Mouse (Mus musculus): Measurements from ENCODE around the gene Ctss.

DNA sequence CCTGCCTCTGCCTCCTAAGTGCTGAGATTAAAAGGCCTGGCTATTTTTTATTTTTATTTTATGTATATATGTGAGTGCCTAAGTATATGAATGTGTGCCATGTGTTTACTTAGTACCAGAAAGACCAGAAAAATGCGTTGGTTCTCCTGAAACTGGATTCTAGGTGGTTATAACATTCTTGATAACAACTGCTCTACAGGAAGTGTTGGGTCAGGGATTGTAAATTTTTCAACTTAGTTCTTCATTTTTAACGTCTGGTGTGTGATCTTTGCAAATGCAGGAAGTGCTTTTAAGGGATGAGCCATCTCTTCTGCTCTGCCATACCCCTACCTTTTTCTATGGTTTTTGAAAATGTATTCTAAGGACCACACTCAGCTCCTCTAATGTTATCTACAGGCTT is 40.2 kb upstream of the Ctss start:
- TF ChIP-seq CTCF (IDR thresholded peaks at IDR 0.05; ENCODE audit: borderline replicate concordance, insufficient read depth, low read length) (no peak), POLR2A (IDR thresholded peaks at IDR 0.05; ENCODE audit: low read depth, low read length) (no peak)

Data from embryonic fibroblast, embryonic 13.5 days (primary cell).